Mouse (Mus musculus) adrenal gland, postnatal 10 days (tissue): ENCODE results near the gene H2-Q10. TPM values are rescaled to one million over a fixed set of nuclear protein-coding genes. Genes with fewer than 3 reads are reported as not detected.

Source experiments
- DNase-seq: peaks from one replicate; pipeline ENCODE4 v3.0.0; 2021; ENCODE audit warnings: mixed read lengths
- total RNA-seq, 2 experiments: library from RNA; stranded (reverse); gene quantifications; 2 replicates each; pipeline ENCODE4 v1.2.3; 2021

H2-Q10 gene
- total RNA-seq, 2 experiments from 2014 or later = 41.1 to 106 TPM

GRCm38 (mm10) chr17:35515911-35516640 is 46.2 kb downstream of the H2-Q10 start:
- DNase-seq = peak; percentile 43

- peak; percentile 98 for DNase-seq
Observed at GRCm38 (mm10) chr17:35516652-35517500, 47.0 kb downstream of the H2-Q10 start, which contains the start of the genes Tcf19 and Cchcr1. TSS of gene Tcf19 (minus strand) at chr17:35516824. TSS of gene Cchcr1 (plus strand) at chr17:35517100.

- DNase-seq = peak; percentile 30
Observed at GRCm38 (mm10) chr17:35517526-35517925, 47.6 kb downstream of the H2-Q10 start.

Other genes starting within 250 kb of the H2-Q10 start
- gene Gm16181, start 249.3 kb upstream of the H2-Q10 start, total RNA-seq = 1 to 10 TPM in 1 of 2 experiments, not detected in 1; 1.3 TPM
- gene Atp6v1g2, start 236.4 kb upstream of the H2-Q10 start, total RNA-seq = 1 to 10 TPM; 5.6 to 9.4 TPM
- 10 to 100 TPM; 17.3 to 17.5 TPM for gene Nfkbil1, start 234.3 kb upstream of the H2-Q10 start, total RNA-seq
- gene Ddx39b, start 228.3 kb upstream of the H2-Q10 start, total RNA-seq = 100 to 1,000 TPM; 189 to 235 TPM
- gene H2-D1, start 207.4 kb upstream of the H2-Q10 start, total RNA-seq = 100 to 1,000 TPM; 105 to 116 TPM
- gene H2-Q1, start 149.7 kb upstream of the H2-Q10 start, total RNA-seq = 1 to 10 TPM; 1.4 to 1.5 TPM
- 1 to 10 TPM in 1 of 2 experiments, under 1 TPM in 1; 0.70 to 1.4 TPM for gene H2-Q2, start 127.8 kb upstream of the H2-Q10 start, total RNA-seq
- 10 to 100 TPM; 18.5 to 22.0 TPM for gene H2-Q4, start 90.5 kb upstream of the H2-Q10 start, total RNA-seq
- gene H2-Q6, start 45.2 kb upstream of the H2-Q10 start, total RNA-seq = 1 to 10 TPM; 3.2 to 4.6 TPM
- 1 to 10 TPM; 5.1 to 5.2 TPM for gene H2-Q7, start 30.9 kb upstream of the H2-Q10 start, total RNA-seq
- gene Pou5f1, start 35.9 kb downstream of the H2-Q10 start, total RNA-seq = under 1 TPM; 0.18 to 0.64 TPM
- 10 to 100 TPM; 20.3 to 25.1 TPM for gene Tcf19, start 46.7 kb downstream of the H2-Q10 start, total RNA-seq
- gene Cchcr1, start 47.0 kb downstream of the H2-Q10 start, total RNA-seq = 10 to 100 TPM in 1 of 2 experiments, 1 to 10 TPM in 1; 9.9 to 15.8 TPM
- not detected for gene Psors1c2, start 63.1 kb downstream of the H2-Q10 start, total RNA-seq
- under 1 TPM; 0.24 to 0.30 TPM for gene Cdsn, start 82.0 kb downstream of the H2-Q10 start, total RNA-seq
- gene 2300002M23Rik, start 97.4 kb downstream of the H2-Q10 start, total RNA-seq = not detected
- not detected for gene Sfta2, start 131.5 kb downstream of the H2-Q10 start, total RNA-seq
- gene Gm9573, start 156.5 kb downstream of the H2-Q10 start, total RNA-seq = not detected
- not detected for gene Mucl3, start 173.6 kb downstream of the H2-Q10 start, total RNA-seq
- 10 to 100 TPM; 49.2 to 66.4 TPM for gene Vars2, start 197.5 kb downstream of the H2-Q10 start, total RNA-seq
- 10 to 100 TPM; 27.6 to 32.2 TPM for gene Gtf2h4, start 203.7 kb downstream of the H2-Q10 start, total RNA-seq
- 10 to 100 TPM; 33.7 to 39.6 TPM for gene Ddr1, start 234.5 kb downstream of the H2-Q10 start, total RNA-seq